Mouse (Mus musculus): ENCODE data around the gene Tmem183a.

- TF ChIP-seq POLR2A (IDR thresholded peaks at IDR 0.05; ENCODE audit: borderline replicate concordance, extremely low read depth, low read depth, low read length), result no peak
- peak; percentile 67 for TF ChIP-seq CTCF (IDR thresholded peaks at IDR 0.05; ENCODE audit: insufficient read depth, low read length)
Observed at GRCm38 (mm10) chr1:134322591-134322990, 39.2 kb downstream of the Tmem183a start.
